Mouse (Mus musculus): ENCODE results near the gene Uvrag. TPM values are rescaled to one million over a fixed set of nuclear protein-coding genes. Genes with fewer than 3 reads are reported as not detected.
"Not testable (repeated sequence)": the region's sequence is repeated elsewhere in the genome, so short reads cannot be mapped to it uniquely, and the experiment has no call there.

Gene Uvrag
- polyA plus RNA-seq, 1 experiment from 2014 or later = 30.1 TPM

DNA sequence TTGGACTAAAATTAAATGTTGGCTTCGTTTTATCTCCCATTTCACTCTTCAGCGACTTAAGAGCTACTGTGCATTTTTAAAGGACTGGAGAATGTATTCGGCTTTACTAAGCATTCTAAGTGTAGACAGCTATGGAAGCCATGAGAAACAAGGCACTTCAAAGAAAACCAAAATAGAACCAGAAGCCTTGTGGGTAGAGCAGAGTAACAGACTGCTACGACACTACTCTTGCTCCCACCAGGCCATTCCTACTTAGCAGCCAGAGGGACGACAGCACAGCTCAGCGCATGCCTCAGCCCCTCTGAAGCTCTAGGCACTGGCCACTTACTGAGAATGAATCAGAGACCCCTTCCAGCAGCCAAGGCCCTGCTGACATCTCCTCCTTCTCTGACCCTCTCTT is 155.5 kb downstream of the Uvrag start:
- H3K36me3 ChIP-seq (ENCODE audit: inconsistent target) = peaks cover 65% of the 10 kb centered on the region
- 98% methylated on average over 6 of the region's 6 CpGs for WGBS (ENCODE audit: missing documents)
- H3K4me3 ChIP-seq (ENCODE audit: inconsistent target) = no peak overlapping the region
- H3K27ac ChIP-seq = no peak overlapping the region
- H3K79me2 ChIP-seq (ENCODE audit: inconsistent target) = no peaks in the 10 kb centered on the region

DNA sequence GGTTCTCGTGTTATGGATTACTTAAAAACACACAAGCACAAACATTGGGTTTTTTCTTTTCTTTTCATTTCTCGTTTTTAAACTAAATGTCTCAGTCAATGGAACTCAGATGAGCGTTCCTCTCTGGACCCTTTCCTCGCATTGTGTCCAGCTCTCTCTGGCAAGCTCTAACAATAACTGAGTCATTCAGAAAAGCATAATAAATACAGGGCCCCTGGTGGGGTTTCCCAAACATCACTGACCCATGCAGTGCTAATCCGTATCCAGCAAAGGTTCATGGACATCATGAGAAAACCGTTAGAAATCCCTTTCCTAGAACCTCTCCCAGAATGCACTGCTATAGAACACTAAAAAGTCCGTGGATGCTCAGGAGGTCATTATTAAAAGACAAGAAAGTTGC is 156.6 kb downstream of the Uvrag start:
- no peaks in the 10 kb centered on the region for H3K79me2 ChIP-seq (ENCODE audit: inconsistent target)
- no peak overlapping the region for H3K4me3 ChIP-seq (ENCODE audit: inconsistent target)
- 89% methylated on average over 7 of the region's 7 CpGs for WGBS (ENCODE audit: missing documents)
- H3K27ac ChIP-seq = no peak overlapping the region
- peaks cover 59% of the 10 kb centered on the region for H3K36me3 ChIP-seq (ENCODE audit: inconsistent target)

DNA sequence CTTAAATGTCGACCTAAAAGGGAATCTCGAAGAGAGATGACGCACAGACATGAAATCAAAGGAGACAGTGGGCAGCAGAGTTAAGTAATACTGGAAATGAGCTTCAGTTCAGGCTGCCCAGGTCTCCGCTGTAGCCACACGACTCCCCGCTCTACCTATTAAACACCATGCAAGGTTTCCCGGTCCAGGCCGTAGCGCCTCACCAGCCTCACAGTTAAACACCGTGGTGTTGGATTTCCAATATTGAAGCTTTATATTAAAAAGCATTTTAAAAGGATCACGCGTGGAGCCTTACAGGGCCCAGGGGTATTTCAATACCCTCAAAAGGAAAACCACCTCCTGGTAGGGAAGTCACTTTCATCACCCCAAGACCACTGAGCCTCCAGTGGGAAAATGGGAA is 157.9 kb downstream of the Uvrag start:
- 70% methylated on average over 12 of the region's 12 CpGs for WGBS (ENCODE audit: missing documents)
- Histone ChIP-seq H3K27ac (no peak overlapping the region), H3K36me3 (ENCODE audit: inconsistent target) (peaks cover 59% of the 10 kb centered on the region), H3K4me3 (ENCODE audit: inconsistent target) (no peak overlapping the region), H3K79me2 (ENCODE audit: inconsistent target) (no peaks in the 10 kb centered on the region)

DNA sequence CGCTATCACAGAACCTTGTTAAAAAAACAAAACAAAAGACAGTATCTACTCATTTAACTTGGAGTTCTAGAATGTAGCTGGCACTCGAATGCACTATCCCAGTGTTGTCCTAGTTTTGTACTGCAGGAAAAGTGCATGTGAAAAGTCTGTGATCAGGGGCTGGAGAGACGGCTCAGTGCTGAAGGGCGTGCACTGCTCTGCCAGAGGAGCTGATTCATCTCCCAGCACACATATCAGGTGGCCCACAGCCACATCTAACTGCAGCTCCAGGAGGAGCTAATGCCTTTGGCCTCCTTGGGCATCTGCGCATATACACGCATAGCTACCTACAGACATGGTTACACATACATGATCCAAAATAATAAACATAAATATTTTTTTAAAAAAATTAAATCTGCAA is 159.5 kb downstream of the Uvrag start:
- Histone ChIP-seq H3K79me2 (ENCODE audit: inconsistent target) (no peaks in the 10 kb centered on the region; the same call in 1 of the 2 replicates), H3K36me3 (ENCODE audit: inconsistent target) (peaks cover 59% of the 10 kb centered on the region), H3K27ac (no peak overlapping the region), H3K4me3 (ENCODE audit: inconsistent target) (no peak overlapping the region)
- WGBS (ENCODE audit: missing documents) = 95% methylated on average over 6 of the region's 6 CpGs

DNA sequence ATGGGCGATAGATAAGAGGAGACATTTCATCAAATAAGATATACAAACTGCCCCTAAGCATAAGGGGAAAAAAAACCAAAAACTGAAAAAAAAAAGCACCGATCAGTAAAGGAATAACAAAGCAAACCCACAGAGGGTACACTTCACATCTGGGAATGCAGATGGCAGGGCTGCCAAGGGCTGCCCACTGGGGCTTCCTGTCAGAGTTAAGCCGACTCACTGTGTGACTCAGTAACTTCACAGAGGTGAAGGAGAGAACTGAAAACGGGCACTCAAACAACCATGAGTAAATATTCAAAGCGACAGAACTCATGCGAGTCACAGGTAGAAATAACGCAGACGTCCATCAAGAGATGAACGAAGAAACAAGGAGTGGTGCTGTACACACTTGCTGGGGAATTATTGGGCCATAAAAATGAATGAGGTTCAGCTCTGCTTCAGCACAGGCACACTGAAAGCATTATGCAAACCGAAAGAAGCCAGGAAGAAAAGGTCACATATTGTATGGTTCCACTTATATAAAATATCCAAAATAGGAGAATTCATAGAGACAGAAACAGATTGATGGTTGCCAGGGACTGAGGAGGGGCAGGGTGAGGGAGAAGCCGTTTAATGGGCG is 164.0 kb downstream of the Uvrag start:
- WGBS (ENCODE audit: missing documents) = 41% methylated on average over 12 of the region's 12 CpGs
- H3K4me3 ChIP-seq (ENCODE audit: inconsistent target) = no peak overlapping the region
- H3K36me3 ChIP-seq (ENCODE audit: inconsistent target) = peaks cover 33% of the 10 kb centered on the region

DNA sequence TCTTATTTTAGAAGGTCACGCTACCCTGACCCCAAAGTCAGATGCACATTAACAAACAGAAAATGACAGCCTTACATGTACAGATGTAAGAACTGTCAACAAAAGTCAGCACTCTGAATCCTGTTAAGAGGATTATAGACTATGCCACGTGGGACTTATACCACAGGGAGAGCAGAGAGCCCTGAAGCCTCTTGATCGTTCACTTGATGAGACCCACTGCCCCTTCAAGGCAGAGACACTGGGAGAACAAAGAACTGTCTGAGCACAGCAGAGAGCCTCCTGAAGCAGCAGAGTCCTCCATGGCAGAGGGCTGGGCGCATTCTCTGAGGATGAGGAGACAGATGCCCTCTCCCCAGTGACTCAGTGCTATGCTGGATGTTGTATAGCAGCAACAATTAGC is 166.4 kb downstream of the Uvrag start:
- Histone ChIP-seq H3K27ac (no peak overlapping the region), H3K4me3 (ENCODE audit: inconsistent target) (no peak overlapping the region), H3K79me2 (ENCODE audit: inconsistent target) (peaks cover 46% of the 10 kb centered on the region; the same call in 1 of the 2 replicates), H3K36me3 (ENCODE audit: inconsistent target) (peaks cover 30% of the 10 kb centered on the region)
- 96% methylated on average over 4 of the region's 4 CpGs for WGBS (ENCODE audit: missing documents)

More for the DNA sequence above, 164.0 kb downstream of the Uvrag start:
- Histone ChIP-seq H3K79me2 (ENCODE audit: inconsistent target) (peaks cover 37% of the 10 kb centered on the region; the same call in 1 of the 2 replicates), H3K27ac (no peak overlapping the region)

DNA sequence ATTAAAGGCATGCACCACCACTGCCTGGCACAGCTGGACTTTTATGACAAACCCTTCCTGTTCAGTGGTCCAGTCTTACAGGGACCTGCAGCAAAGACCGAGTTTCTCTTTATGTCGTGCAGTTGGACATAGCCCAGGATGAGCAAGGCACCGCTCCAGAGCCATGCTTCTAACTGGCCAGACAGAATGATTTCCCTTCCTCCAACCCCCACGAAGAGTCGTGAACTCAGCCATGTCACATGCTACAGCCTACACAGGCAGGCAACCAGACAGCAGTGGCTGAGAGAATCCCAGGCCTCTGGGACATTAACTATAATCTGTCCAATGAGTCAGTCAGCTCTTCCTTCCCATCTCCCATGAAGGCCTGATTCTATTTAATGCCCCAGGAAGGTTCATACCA is 170.2 kb downstream of the Uvrag start:
- H3K4me3 ChIP-seq (ENCODE audit: inconsistent target) = no peak overlapping the region
- H3K36me3 ChIP-seq (ENCODE audit: inconsistent target) = 0 out of 2 replicates have a peak, but pooled peaks cover 2% of the 10 kb centered on the region
- peaks cover 76% of the 10 kb centered on the region; the same call in 1 of the 2 replicates for H3K79me2 ChIP-seq (ENCODE audit: inconsistent target)
- no peak overlapping the region for H3K27ac ChIP-seq
- 80% methylated on average over 5 of the region's 5 CpGs for WGBS (ENCODE audit: missing documents)

DNA sequence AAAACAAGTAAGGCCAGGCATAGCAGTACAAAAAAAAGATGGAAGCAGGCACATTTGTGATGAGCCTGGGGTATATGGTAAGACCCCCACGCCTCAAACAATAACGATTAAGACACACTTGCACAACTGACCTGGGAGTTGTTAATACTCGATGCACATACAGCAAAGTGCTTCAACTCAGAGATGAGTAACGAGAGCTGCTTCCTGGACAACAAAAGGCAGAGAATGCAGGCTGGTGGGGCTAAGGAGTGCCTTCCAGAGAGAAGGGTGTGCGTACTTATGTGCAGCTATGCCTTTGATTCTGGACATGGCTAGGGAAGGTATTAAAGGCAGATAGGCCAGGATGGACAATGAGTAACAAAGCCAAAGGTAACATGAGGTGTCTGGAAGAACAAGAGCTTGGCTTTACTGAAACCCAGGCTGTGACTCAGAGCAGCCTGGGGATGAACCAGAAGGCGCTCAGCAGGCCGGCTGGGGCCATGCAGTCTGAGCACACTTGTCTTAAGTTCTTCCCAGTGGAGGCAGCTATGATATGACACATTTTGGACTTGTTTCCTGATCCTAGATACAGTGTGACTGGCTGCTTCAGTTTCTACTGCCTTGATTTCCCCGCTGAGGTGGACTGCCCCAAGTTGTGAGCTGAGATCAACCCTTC is 172.1 kb downstream of the Uvrag start:
- 88% methylated on average over 8 of the region's 8 CpGs for WGBS (ENCODE audit: missing documents)
- Histone ChIP-seq H3K36me3 (ENCODE audit: inconsistent target) (0 out of 2 replicates have a peak, but pooled peaks cover 6% of the 10 kb centered on the region), H3K27ac (no peak overlapping the region), H3K79me2 (ENCODE audit: inconsistent target) (peaks cover 69% of the 10 kb centered on the region; the same call in 1 of the 2 replicates), H3K4me3 (ENCODE audit: inconsistent target) (no peak overlapping the region)

DNA sequence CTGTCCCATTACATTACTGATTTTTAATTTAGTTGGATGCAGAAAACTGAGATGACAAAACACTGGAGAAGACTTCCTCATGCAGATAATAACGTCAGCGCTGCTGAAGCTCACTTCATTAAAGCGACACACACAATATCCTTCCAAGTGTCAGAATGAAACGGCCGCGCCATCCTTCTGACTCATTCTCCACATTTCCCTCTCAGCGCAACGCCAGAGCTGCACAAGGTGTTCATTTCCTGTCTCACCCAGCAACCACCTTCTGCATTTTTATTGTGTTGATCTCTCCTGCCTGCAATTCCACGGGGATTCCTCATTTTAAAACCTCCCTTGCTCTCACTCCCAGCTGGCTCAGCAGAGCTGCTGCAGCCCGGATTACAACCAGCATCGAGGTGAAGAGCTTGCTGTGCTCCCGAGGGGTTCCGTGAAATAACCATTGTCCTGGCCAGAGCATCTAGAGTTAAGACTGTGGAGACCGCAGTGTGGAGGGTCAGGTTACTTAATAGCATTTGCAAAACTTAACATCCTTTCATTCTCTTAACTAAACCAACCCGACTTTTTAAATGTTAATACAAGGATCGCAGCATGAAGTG is 172.8 kb downstream of the Uvrag start:
- Histone ChIP-seq H3K27ac (no peak overlapping the region), H3K36me3 (ENCODE audit: inconsistent target) (0 out of 2 replicates have a peak, but pooled peaks cover 12% of the 10 kb centered on the region), H3K79me2 (ENCODE audit: inconsistent target) (peaks cover 64% of the 10 kb centered on the region; the same call in 1 of the 2 replicates), H3K4me3 (ENCODE audit: inconsistent target) (no peak overlapping the region)
- WGBS (ENCODE audit: missing documents) = 45% methylated on average over 16 of the region's 16 CpGs

DNA sequence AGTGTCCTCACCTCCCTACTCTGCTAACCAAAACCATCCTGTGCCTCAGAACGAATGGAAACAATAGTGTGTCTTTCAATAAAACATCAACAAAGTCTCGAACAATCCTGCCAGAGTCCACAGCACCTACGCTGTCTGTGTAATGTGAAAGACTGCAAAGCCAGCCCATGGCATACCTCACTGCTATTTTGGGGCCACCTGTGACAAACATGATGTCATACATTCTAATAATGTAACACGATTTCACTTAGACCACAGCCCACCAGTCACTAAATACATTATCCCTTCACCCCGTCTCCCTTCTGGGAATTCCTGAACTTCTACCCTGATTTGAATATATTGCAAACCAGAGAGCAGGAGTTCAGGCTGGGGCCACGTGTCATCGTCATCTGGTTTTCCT is 173.3 kb downstream of the Uvrag start:
- WGBS (ENCODE audit: missing documents) = 86% methylated on average over 7 of the region's 7 CpGs
- Histone ChIP-seq H3K36me3 (ENCODE audit: inconsistent target) (0 out of 2 replicates have a peak, but pooled peaks cover 13% of the 10 kb centered on the region), H3K4me3 (ENCODE audit: inconsistent target) (no peak overlapping the region)

DNA sequence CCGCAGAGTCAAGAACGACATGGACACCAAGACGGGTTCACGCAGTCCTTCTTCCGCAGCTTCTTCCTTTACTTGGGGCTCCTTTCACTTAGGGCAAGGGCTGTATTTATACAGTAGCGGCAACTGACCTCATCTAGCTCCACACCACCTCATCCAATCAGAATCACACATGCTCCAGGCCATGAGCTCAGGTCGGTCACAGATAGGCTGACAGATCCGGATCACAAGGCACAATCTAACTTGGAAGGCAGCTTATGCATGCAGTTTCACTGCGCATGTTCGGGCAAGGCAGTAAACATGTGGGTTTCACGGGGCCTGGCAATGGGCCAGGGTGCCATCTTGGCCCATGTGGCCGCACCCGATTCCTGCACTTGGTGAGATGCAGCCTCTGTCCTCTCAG is 177.4 kb downstream of the Uvrag start:
- H3K36me3 ChIP-seq (ENCODE audit: inconsistent target) = peaks cover 18% of the 10 kb centered on the region; the same call in 1 of the 2 replicates
- peaks cover 56% of the 10 kb centered on the region; the same call in 1 of the 2 replicates for H3K79me2 ChIP-seq (ENCODE audit: inconsistent target)
- WGBS (ENCODE audit: missing documents) = 94% methylated on average over 13 of the region's 13 CpGs
- H3K4me3 ChIP-seq (ENCODE audit: inconsistent target); H3K27ac ChIP-seq: not testable (repeated sequence)

More for the DNA sequence above, 173.3 kb downstream of the Uvrag start:
- Histone ChIP-seq H3K27ac (no peak overlapping the region), H3K79me2 (ENCODE audit: inconsistent target) (peaks cover 59% of the 10 kb centered on the region; the same call in 1 of the 2 replicates)

DNA sequence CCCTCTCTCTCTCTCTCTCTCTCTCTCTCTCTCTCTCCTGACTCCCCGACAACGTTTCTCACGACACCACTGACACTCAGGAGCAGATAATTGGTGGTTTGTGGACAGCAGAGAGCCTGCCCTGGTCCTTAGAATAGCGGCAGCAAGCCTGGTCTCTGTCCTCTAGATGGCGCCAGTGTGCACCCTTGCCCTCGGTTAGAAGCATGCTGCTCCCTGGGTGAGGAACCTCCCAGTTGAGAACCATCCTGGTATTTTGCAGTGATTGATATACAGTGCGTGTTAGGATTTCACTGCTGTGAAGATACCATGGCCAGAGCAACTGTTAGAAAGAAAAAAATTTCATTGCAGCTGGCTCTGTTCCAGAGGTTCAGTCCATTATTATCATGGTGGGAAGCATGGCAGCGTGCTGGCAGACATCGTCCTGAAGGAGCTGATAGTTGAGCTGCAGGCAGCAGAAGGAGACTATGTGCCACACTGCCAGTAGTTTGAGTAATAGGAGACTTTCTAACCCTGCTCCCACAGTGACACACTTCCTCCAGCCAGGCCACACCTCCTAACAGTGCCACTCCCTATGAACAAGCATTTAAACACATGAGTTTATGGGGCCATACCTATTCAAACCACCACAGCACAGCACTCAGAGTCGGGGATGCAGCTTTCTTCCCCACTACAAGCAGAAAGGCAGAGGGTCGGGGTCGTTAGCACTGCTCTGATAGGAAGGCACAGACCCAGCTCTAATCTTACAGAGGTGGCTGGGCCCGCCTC is 178.2 kb downstream of the Uvrag start:
- peaks cover 18% of the 10 kb centered on the region; the same call in 1 of the 2 replicates for H3K36me3 ChIP-seq (ENCODE audit: inconsistent target)
- peaks cover 58% of the 10 kb centered on the region; the same call in 1 of the 2 replicates for H3K79me2 ChIP-seq (ENCODE audit: inconsistent target)
- H3K4me3 ChIP-seq (ENCODE audit: inconsistent target) = no peak overlapping the region
- no peak overlapping the region for H3K27ac ChIP-seq
- 64% methylated on average over 10 of the region's 13 CpGs for WGBS (ENCODE audit: missing documents)

DNA sequence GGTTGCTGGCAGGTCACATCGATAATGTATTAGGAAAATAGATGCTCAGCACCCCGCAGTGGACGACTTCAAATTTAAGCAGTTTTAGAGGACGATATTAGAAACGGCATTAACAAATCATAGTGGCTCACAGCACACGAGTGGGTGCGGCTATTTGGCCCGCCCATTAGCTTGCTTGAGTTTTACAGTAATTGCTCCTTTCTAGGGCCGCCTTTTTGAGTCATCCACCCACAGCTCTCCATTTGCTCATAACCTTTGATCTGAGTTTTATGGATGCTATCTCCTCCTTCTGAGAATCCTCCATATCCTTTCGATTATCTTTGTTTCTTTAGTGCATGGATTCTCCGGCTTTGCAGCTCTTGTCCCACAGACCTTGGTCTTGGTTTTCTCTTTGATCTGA is 178.9 kb downstream of the Uvrag start:
- whole genome bisulfite sequencing (ENCODE audit: missing documents) = 97% methylated on average over 11 of the region's 11 CpGs
- Histone ChIP-seq H3K36me3 (ENCODE audit: inconsistent target) (peaks cover 18% of the 10 kb centered on the region; the same call in 1 of the 2 replicates), H3K27ac (no peak overlapping the region), H3K79me2 (ENCODE audit: inconsistent target) (peaks cover 56% of the 10 kb centered on the region; the same call in 1 of the 2 replicates), H3K4me3 (ENCODE audit: inconsistent target) (no peak overlapping the region)

DNA sequence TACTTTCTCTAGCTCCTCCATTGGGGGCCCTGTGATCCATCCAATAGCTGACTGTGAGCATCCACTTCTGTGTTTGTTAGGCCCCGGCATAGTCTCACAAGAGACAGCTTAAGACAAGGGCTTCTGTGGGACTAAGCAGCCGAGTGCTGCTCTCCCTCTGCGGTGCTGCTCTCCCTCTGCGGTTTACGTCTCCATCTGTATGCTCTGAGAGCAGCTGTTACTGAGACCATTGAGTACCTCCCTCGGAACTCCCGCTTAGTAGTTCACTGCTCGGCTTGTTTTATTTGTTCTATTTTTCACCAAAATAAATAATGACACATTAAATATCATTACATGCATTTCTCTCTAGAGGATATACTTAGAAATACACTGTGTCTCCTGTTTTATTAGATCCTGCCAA is 180.7 kb downstream of the Uvrag start:
- H3K36me3 ChIP-seq (ENCODE audit: inconsistent target) = peaks cover 12% of the 10 kb centered on the region; the same call in 1 of the 2 replicates
- peaks cover 57% of the 10 kb centered on the region; the same call in 1 of the 2 replicates for H3K79me2 ChIP-seq (ENCODE audit: inconsistent target)
- H3K4me3 ChIP-seq (ENCODE audit: inconsistent target) = no peak overlapping the region
- no peak overlapping the region for H3K27ac ChIP-seq
- WGBS (ENCODE audit: missing documents) = 100% methylated on average over 8 of the region's 8 CpGs

Data from macrophage (primary cell).